Comparison of ENCODE assay signal across 15 mouse cellular contexts in genomic region chr8:124672345-124672744, GRCm38 (mm10).
"Had no signal": no experiment of that assay in that cellular context is flagged by ENCODE, and none has a peak within 500 bp of the region (broad histone marks: within the 10 kb centered on the region; RNA-seq: fewer than 3 reads in every experiment).

No protein-coding gene starts in this region.

- H3K27me3 ChIP-seq: midbrain, embryonic 13.5 days; midbrain, embryonic 15.5 days; neural tube, embryonic 12.5 days; stomach, embryonic 15.5 days had no signal

- H3K27ac ChIP-seq: liver, embryonic 14.5 days; midbrain, embryonic 13.5 days; midbrain, embryonic 15.5 days; neural tube, embryonic 12.5 days; stomach, embryonic 15.5 days; stomach, postnatal 0 days had no signal

- H3K4me3 ChIP-seq: midbrain, embryonic 13.5 days; midbrain, embryonic 15.5 days; neural tube, embryonic 12.5 days; stomach, embryonic 15.5 days had no signal

- H3K9me3 ChIP-seq: midbrain, embryonic 13.5 days; midbrain, embryonic 15.5 days; neural tube, embryonic 12.5 days; stomach, embryonic 15.5 days had no signal

- ATAC-seq: midbrain, embryonic 13.5 days; midbrain, embryonic 15.5 days had no signal

- H3K4me1 ChIP-seq: neural tube, embryonic 12.5 days; stomach, embryonic 15.5 days had no signal

- H3K4me2 ChIP-seq: lung, embryonic 14.5 days; midbrain, embryonic 11.5 days; midbrain, embryonic 13.5 days; midbrain, embryonic 15.5 days; neural tube, embryonic 12.5 days; stomach, embryonic 15.5 days had no signal

- H3K9ac ChIP-seq: liver, embryonic 14.5 days; lung, embryonic 14.5 days; midbrain, embryonic 13.5 days; midbrain, embryonic 15.5 days; neural tube, embryonic 12.5 days; stomach, embryonic 15.5 days had no signal

- DNase-seq: lung, adult 18-20 months; lung, embryonic 14.5 days; lung, postnatal 10 days; lung, postnatal 4 days; right cerebral cortex, postnatal 25 days; thymus, adult 18-20 months; thymus, postnatal 14 days; thymus, postnatal 36 days had no signal
